ENCODE assay signal across 8 mouse cellular contexts in genomic region chr9:65391613-65391964, GRCm38 (mm10). TPM values are rescaled to one million over a fixed set of nuclear protein-coding genes. Genes with fewer than 3 reads are reported as not detected.
DNase-seq lines count a peak whose midpoint lies in the region; ATAC-seq and TF ChIP-seq lines count a peak whose summit lies in the region.

Gene Kbtbd13 (minus strand): TSS chr9:65391652.

- peak within 1 kb of the TSS; percentile 21; the same call in 1 of the 2 replicates for H3K27ac ChIP-seq in lung, postnatal 0 days (ENCODE audit: low read length)
- H3K27ac ChIP-seq in limb, embryonic 13.5 days: no peak within 1 kb of the TSS
- no peak within 1 kb of the TSS for H3K27ac ChIP-seq in stomach, embryonic 15.5 days

- H3K27me3 ChIP-seq in lung, postnatal 0 days (replicated peaks; ENCODE audit: insufficient read depth, low read length): peaks cover 11% of the 10 kb centered on the region
- H3K27me3 ChIP-seq in limb, embryonic 13.5 days: peaks cover 55% of the 10 kb centered on the region
- peaks cover 39% of the 10 kb centered on the region for H3K27me3 ChIP-seq in stomach, embryonic 15.5 days (replicated peaks)

- peak within 1 kb of the TSS; percentile 57 for H3K4me2 ChIP-seq in lung, postnatal 0 days (replicated peaks; ENCODE audit: low read depth, low read length)
- peak within 1 kb of the TSS; percentile 70 for H3K4me2 ChIP-seq in limb, embryonic 13.5 days (replicated peaks)
- peak within 1 kb of the TSS; percentile 78 for H3K4me2 ChIP-seq in stomach, embryonic 15.5 days

- DNase-seq in lung, postnatal 0 days (ENCODE audit: low spot score): no peak
- DNase-seq in lung, postnatal 14 days: no peak
- peak; percentile 67 for DNase-seq in gastrocnemius, postnatal 25 days
- DNase-seq in left cerebral cortex, postnatal 4 days: no peak
- no peak for DNase-seq in left cerebral cortex, adult 9 months (ENCODE audit: low spot score in 2 of 2)

- no peaks in the 10 kb centered on the region for H3K9me3 ChIP-seq in lung, postnatal 0 days (ENCODE audit: low read length)
- no peaks in the 10 kb centered on the region for H3K9me3 ChIP-seq in limb, embryonic 13.5 days
- H3K9me3 ChIP-seq in stomach, embryonic 15.5 days: no peaks in the 10 kb centered on the region

- H3K36me3 ChIP-seq in lung, postnatal 0 days (ENCODE audit: insufficient read depth, low read length): no peaks in the 10 kb centered on the region
- H3K36me3 ChIP-seq in limb, embryonic 13.5 days: no peaks in the 10 kb centered on the region
- no peaks in the 10 kb centered on the region for H3K36me3 ChIP-seq in stomach, embryonic 15.5 days

- intact Hi-C loops in left cerebral cortex, postnatal 4 days (cut with DNase I): no loop called here

- H3K4me1 ChIP-seq in lung, postnatal 0 days (ENCODE audit: insufficient read depth, low read depth, low read length): peaks cover 5% of the 10 kb centered on the region; the same call in 1 of the 2 replicates
- H3K4me1 ChIP-seq in limb, embryonic 13.5 days: peaks cover 10% of the 10 kb centered on the region
- H3K4me1 ChIP-seq in stomach, embryonic 15.5 days: peaks cover 10% of the 10 kb centered on the region

- no peak for ATAC-seq in lung, postnatal 0 days
- ATAC-seq in limb, embryonic 13.5 days (ENCODE audit: low FRiP score, low read depth): no peak
- ATAC-seq in stomach, embryonic 15.5 days (ENCODE audit: insufficient read depth, low FRiP score, low read depth): no peak
- no peak for ATAC-seq in CD4-positive, CD25-positive, alpha-beta regulatory T cell, adult 4 months

- no peak for TF ChIP-seq EP300 in lung, postnatal 0 days (IDR thresholded peaks at IDR 0.05)

- TF ChIP-seq CTCF in lung, postnatal 0 days (IDR thresholded peaks at IDR 0.05): no peak

- WGBS in lung, postnatal 0 days: 38% methylated on average over 8 of the region's 8 CpGs
- 28% methylated on average over 8 of the region's 8 CpGs for whole genome bisulfite sequencing in limb, embryonic 13.5 days
- 38% methylated on average over 8 of the region's 8 CpGs for WGBS in stomach, embryonic 15.5 days

- peak within 1 kb of the TSS; percentile 31 for H3K4me3 ChIP-seq in lung, postnatal 0 days (ENCODE audit: low read depth, low read length)
- H3K4me3 ChIP-seq in limb, embryonic 13.5 days: peak within 1 kb of the TSS; percentile 52
- peak within 1 kb of the TSS; percentile 45 for H3K4me3 ChIP-seq in stomach, embryonic 15.5 days (replicated peaks)

- no peak within 1 kb of the TSS for H3K9ac ChIP-seq in lung, postnatal 0 days (replicated peaks; ENCODE audit: low read depth)
- peak within 1 kb of the TSS; percentile 66 for H3K9ac ChIP-seq in limb, embryonic 13.5 days
- no peak within 1 kb of the TSS for H3K9ac ChIP-seq in stomach, embryonic 15.5 days

RNA-seq across cellular contexts. Expression of gene Kbtbd13, which starts in this region (rescaled TPM):
- polyA plus RNA-seq in lung, postnatal 0 days (2015; fragmentation: Nextera tagmentation; extraction: Ambion mirVana): 2.4 and 2.9 TPM in 2 replicates
- 10 to 100 TPM; 10.3 to 11.6 TPM for total RNA-seq in gastrocnemius, postnatal 25 days (2021)
- 1.4 and 1.6 TPM in 2 replicates for polyA plus RNA-seq in limb, embryonic 13.5 days (2015; fragmentation: Nextera tagmentation; extraction: Ambion mirVana)
- polyA plus RNA-seq in stomach, embryonic 15.5 days (2015; fragmentation: Nextera tagmentation; extraction: Ambion mirVana): 1.0 and 1.1 TPM in 2 replicates
- not detected for polyA plus RNA-seq in CD4-positive, CD25-positive, alpha-beta regulatory T cell, adult 4 months (2017; shearing (Covaris generic))
- total RNA-seq in left cerebral cortex, postnatal 4 days (2021): under 1 TPM; 0.18 to 0.36 TPM

Comparison
In these comparisons a context has a peak if more than half of its experiments do, and no peak if none do; other contexts are left out.
1. RNA of gene Kbtbd13 (total RNA-seq): 10.3 to 11.6 TPM in gastrocnemius, postnatal 25 days; 0.18 to 0.36 TPM in left cerebral cortex, postnatal 4 days; every median in the first group is over 4 times any median in the second.
2. Peak in every context shown above with its lines, with median percentiles within 50 percentile points of each other: H3K4me2 ChIP-seq and H3K4me3 ChIP-seq.